Mouse (Mus musculus) embryo, embryonic 11 days (tissue): ENCODE data around the gene Pkd1.

Source experiments
- DNase-seq: peaks from one replicate; pipeline ENCODE4 v3.0.0-alpha.2; 2015

The Pkd1 gene

DNA sequence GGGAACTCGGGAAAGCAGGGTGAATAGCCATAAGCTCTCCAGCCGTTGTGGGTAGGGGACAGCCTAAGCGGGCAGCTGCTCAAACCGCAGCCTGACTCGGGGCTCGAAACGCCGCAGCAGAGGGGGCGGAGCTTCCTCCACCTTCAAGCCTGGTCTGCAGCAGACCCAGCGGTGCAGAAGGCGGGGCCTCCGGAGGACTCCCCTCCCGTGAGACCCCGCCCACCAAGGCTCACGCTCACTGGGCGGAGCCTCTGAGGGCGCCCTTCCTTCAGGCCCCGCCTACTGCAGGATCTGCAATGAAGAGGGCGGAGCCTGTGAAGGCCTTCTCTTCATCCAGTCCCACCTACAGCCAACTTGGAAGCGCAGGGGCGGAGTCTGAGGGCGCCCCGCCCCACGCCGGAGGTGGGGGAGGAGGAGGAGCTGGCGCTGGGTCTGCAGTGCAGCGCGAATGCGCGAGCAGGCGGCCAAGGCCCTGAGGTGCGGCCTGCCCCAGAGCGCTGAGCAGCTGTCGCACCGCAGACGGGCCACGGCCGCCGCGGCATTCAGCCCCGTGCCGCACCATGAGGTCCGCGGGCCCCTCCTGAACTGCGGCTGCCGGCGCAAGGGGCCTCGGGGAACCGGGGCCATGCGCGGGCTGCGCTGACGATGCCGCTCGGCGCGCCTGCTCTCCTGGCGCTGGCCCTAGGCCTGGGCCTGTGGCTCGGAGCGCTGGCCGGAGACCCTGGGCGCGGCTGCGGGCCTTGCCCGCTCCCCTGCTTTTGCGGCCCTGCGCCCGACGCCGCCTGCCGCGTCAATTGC is at the start of gene Pkd1:
TSS of gene Pkd1 (plus strand) at position 217 of the 798 bp plus-strand sequence.
- peak; percentile 100 for DNase-seq

GRCm38 (mm10) chr17:24502208-24502607 is 47.4 kb upstream of the Pkd1 start:
- DNase-seq = no peak

DNA sequence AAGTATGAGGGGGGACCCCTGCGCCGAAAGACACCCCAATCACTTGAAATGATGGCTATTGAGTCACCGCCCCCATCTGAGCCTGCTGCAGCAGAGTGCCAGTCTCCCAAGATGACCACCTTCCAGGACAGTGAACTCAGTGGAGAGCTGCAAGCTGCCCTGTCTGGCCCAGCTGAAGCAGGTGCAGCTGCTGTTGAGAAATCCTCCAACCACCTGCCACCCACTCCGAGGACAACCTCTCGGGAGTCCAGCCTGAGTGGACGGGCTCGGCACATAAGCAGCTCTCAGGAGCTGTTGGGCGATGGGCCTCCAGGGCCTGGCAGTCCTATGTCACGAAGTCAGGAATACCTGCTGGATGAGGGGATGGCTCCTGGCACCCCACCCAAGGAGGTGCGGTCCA is 45.5 kb upstream of the Pkd1 start:
- no peak for DNase-seq

GRCm38 (mm10) chr17:24505286-24505955 is 44.2 kb upstream of the Pkd1 start:
- no peak for DNase-seq

DNA sequence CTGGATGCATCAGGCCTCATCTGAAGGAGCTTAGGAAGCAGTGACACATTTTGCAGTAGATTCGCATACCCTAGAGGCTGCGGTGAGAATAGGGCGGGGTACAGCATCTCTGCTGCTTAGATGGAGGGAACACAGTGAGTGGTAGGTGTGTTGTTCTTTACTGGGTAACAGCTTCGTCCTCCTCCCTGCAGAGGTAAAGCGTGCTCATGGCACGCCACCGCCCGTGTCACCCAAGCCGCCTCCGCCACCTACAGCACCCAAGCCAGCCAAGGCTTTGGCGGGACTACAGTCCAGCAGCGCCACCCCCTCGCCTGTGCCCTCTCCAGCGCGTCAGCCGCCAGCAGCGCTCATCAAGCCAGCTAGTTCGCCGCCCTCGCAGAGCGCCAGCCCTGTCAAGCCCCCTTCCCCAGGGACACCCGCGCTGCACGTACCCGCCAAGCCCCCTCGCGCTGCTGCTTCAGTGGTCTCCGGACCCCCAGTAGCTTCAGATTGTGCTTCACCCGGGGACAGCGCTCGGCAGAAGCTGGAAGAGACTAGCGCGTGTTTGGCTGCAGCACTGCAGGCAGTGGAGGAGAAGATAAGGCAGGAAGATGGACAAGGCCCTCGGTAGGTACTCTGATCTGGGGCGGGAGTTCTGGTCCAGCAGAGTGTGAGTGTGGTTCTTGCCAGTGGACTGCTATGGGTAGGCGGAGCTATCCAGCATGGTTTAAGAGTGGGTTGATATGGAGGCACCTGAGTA is 43.1 kb upstream of the Pkd1 start:
- peak; percentile 32 for DNase-seq

DNA sequence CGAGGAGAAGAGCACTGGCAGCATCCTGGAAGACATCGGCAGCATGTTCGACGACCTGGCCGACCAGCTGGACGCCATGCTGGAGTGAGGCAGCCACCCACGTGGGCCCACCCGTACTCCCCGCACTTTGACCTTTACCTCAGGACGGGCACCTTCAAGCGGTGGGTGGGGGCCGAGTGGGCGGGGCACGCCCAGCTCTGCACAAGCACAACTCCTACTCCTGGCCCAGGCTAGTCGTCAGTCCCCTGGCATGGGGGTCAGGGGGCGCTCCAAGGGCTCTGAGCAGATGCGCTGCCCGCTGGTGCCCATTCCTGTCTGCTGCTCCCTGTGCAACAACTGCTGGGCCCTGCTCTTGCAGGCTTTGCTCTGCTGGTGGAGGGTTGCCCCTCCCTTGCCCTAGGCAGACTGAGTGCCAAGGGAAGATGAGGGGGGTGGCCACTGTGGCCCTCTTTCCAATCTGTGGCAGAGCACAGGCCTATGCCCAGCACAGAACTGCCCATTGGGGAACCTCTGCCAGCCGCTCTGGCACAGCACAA is 42.4 kb upstream of the Pkd1 start:
- no peak for DNase-seq

DNA sequence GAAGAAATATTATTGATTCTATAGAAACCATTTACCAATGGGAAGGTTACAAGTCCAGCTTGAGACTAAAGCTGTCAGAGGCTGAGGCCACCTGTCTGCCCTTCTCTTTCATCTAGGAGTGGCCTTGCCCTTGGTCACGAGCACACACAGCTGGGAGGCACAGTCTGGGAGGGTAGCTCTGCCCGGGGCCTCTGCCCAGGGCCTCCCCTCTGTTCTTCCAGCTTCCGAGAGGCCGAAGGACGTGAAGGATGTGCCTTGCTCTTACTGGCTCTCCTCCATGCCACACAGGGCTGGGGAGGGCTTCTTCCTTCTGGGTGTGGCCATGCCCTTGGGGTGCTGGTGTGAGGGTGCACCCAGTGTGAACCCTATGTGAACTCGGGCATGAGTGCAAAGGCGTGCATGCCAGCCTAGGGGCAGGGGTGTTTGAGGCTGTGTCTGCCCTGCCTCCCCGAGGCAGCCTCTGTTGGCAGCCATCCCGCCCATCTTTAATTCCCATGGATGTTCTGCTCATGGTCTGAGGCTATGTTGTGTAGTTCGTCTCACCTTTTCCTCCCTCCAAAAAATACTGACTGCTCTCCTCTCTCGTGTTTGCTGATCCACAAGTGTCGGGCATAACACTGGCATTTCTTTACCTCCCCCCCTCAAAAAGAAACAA is 41.7 kb upstream of the Pkd1 start:
- DNase-seq = no peak

- peak; percentile 62 for DNase-seq
Measured at GRCm38 (mm10) chr17:24513609-24514008, 36.0 kb upstream of the Pkd1 start.

GRCm38 (mm10) chr17:24514270-24515257 is 35.1 kb upstream of the Pkd1 start:
- DNase-seq = no peak

DNA sequence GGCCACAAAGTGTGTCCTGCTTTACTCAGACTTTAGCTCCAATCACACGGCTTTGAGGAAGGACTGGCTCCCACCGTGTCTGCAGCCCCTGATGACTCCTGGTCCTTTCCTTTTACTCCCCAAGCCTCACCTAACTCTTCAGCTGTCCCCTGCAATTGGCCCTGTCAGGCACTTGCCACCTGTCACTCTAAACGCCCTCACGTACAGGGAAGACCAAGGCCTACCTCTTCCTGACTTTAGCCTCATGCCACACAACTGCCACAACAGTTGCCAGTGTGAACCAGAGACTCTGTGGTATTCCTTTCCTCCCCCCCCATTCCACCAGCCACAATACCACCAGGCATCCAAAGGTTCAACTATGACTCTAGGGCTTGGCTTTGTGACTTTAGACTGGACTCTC is 29.2 kb upstream of the Pkd1 start:
- DNase-seq = no peak

DNA sequence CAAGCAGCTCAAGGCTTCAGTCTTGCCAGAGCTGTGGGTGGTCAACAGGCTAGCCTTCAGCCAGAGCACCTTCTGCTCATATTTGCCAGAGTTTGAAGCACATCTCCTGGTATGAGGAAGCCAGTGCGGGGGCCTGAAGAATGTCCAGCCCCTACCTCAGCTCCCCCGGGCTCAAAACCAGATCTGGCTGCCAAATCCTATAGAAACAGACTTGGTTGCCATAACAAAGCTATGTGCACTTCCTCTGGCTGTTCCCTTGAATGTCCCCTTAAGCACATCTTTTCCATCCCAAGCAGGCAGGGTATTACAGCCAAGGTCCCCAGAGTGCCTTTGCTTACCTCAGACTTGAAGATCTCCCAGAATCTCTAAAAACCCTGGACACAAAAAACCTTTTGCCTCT is 24.9 kb upstream of the Pkd1 start:
- DNase-seq = no peak

DNA sequence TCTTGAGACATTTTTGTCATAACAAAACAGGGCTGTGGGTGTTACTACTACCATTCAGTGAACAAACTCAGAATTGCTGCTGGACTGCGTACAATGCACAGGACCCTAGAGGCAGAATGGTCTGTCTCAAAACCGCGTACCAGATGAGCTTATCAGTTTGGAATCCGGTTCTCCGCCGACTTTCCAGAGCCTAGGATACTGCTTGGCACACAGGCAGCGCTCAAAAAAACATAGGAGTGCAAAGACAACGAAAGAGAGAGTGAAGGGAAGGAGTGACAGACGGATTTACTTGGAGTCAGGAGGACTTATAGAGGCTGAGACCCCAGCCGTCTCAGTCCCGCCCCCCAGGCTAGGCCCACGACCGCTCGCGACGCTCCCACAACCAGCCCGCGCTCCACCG is 22.3 kb upstream of the Pkd1 start:
- DNase-seq = peak; percentile 36

GRCm38 (mm10) chr17:24527723-24528559 is 21.7 kb upstream of the Pkd1 start, which contains the start of gene Traf7:
Gene Traf7, minus strand, starts transcription at chr17:24527938.
- peak; percentile 97 for DNase-seq

DNA sequence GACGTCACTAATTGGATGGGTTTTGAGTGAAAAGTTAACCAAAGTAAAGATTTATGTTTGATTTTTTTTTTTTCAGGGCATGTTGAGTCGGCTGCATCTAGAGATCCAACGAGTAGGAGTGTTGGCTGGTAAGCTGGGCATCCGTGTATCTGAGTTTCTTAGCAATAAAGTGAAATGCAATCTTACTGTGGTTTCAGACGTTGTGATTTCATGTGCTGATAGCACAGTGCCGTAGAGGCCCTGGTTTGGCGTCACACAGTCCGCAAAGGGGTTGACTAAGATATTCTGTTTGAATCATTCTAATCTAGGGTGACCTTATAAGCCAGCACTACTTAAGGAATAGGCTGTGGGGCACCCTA is 21.1 kb upstream of the Pkd1 start:
- DNase-seq = no peak

DNA sequence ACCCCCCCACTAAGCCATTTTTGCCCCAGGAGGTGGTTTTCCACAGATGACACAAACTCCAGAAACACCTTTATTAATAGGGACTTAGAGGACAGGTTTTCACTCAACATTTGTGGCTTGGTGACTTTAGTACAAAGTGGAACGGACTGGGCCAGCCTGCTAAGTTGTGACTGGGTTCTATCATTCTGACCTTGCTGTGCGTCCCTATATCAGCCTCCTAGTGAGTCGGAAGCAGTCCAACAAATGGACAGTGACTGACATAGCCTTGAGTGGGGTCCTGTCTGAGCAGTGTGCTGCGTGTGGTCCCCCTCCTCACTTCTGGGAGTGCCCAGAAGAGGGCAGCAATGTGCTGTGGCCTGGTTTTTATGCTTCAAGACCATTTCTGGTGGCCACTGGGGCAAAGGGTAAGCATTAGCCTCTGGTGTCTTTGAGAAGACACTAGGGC is 20.6 kb upstream of the Pkd1 start:
- peak; percentile 85 for DNase-seq

DNA sequence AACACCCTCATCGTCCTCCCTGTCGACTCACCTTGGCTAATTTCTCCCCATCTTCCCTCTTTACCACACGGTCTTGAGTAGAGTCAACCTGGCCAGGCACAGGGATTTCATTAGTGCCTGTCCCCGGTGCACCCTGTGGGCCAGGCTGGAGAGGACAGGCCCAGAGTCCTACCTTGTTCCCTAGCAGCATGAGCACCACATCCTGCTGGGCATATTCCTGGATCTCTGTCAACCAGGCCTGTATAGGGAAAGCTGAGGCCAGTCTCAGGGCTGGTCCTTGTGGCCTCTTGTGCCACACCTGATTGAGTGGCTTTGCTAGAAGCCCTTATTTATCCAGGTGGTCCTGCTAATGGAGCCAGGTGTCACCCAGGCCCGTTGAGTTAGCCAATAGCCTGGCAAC is 19.8 kb upstream of the Pkd1 start:
- DNase-seq = no peak

DNA sequence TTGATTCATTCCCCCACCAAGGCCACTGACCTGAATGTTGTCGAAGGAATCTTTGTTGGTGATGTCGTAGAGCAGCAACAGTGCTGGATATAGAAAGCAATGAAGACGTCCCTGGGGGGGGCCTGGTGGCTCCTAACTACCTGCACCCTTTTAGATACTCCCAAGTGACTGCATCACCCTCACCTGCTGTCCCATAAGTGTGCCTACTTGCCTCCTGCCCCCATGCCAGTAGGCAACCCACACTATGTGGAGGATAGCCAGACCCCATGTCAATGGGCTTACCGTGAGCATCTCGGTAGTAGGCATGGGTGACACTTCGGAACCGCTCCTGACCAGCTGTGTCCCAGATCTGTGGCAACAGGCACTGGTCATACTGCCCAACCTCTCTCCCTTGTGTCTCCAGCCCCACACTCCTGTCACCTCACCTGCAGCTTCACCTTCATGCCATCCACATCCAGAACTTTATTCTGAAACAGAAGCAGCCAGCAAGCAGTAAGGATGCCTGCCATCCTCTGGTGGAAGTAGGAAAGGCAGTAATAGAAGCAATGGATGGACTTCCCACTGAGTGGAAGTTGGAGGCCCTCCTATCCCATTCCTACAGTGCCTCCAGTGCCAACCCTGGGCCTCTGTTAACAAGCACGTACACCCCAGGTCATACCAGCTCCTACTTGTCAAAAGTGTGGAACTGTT is 19.1 kb upstream of the Pkd1 start:
- DNase-seq = no peak

DNA sequence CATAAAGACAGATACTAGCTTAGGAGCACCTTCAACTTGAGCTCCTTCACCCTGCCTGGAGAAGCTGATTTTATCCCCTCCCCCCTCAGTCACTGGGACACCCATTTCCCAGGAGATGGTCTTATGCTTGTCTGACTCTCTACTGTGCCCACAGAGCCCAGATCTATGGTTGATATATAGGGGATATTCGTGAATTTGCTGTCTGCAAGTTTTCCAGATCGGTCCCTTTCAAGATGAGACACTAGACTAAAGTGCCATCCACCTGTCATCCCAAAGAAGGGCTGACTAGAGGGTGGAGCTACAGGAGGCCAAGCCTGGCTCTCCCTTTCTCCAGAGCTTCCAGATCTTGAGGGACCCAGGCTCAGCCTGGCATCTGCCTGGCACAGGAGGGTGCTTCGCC is 18.6 kb upstream of the Pkd1 start:
- DNase-seq = no peak

DNA sequence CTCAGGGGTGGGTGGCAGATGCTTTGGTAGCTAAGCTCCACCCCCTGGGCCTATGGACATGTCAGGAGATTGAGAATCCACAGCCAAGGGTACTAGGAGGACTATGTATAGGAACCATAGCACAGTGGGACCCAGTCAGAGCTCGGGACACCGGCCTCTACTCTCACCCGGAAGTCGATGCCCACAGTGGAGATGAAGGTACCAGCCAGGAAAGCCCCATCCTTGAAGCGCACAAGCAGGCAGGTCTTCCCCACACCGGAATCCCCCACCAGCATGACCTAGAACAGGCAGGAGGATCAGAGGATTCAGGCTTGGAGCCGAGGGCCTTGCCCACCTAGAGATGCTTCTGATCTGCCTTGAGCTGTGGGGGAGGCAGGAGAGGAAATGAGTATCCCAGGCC is 17.6 kb upstream of the Pkd1 start:
- DNase-seq = no peak
